Comparison of ENCODE assay signal across 16 mouse cellular contexts in genomic region chr5:108581361-108581891, GRCm38 (mm10). TPM values are rescaled to one million over a fixed set of nuclear protein-coding genes. Genes with fewer than 3 reads are reported as not detected.
A peak's percentile ranks its signal among the peaks of the same experiment; 100 is the strongest.
DNase-seq lines count a peak whose midpoint lies in the region; ATAC-seq and TF ChIP-seq lines count a peak whose summit lies in the region.
"Had no signal": no experiment of that assay in that cellular context is flagged by ENCODE, and none has a peak within 500 bp of the region (broad histone marks: within the 10 kb centered on the region; RNA-seq: fewer than 3 reads in every experiment).

No protein-coding gene starts in this region.

- peaks cover 89% of the 10 kb centered on the region for H3K36me3 ChIP-seq in hindbrain, embryonic 13.5 days
- peaks cover 82% of the 10 kb centered on the region for H3K36me3 ChIP-seq in hindbrain, embryonic 12.5 days
- peaks cover 97% of the 10 kb centered on the region for H3K36me3 ChIP-seq in liver, embryonic 12.5 days

- no peaks in the 10 kb centered on the region for H3K9me3 ChIP-seq in hindbrain, embryonic 13.5 days
- H3K9me3 ChIP-seq in hindbrain, embryonic 12.5 days (replicated peaks) = no peaks in the 10 kb centered on the region
- H3K9me3 ChIP-seq in liver, embryonic 12.5 days (replicated peaks) = no peaks in the 10 kb centered on the region
- H3K9me3 ChIP-seq: limb, embryonic 13.5 days; lung, embryonic 15.5 days; neural tube, embryonic 12.5 days had no signal

- H3K27me3 ChIP-seq in hindbrain, embryonic 13.5 days = no peaks in the 10 kb centered on the region
- H3K27me3 ChIP-seq in hindbrain, embryonic 12.5 days = no peaks in the 10 kb centered on the region
- no peaks in the 10 kb centered on the region for H3K27me3 ChIP-seq in liver, embryonic 12.5 days (replicated peaks)
- H3K27me3 ChIP-seq: limb, embryonic 13.5 days; lung, embryonic 15.5 days; neural tube, embryonic 12.5 days had no signal

- 0 out of 2 replicates have a peak overlapping the region, but pooled peaks have one; percentile 35 for H3K27ac ChIP-seq in hindbrain, embryonic 13.5 days
- no peak overlapping the region for H3K27ac ChIP-seq in hindbrain, embryonic 12.5 days
- no peak overlapping the region for H3K27ac ChIP-seq in liver, embryonic 12.5 days
- H3K27ac ChIP-seq in gastrocnemius, adult 2 months = no peak overlapping the region
- H3K27ac ChIP-seq: limb, embryonic 13.5 days; lung, embryonic 15.5 days; neural tube, embryonic 12.5 days had no signal

- no peak overlapping the region for H3K4me2 ChIP-seq in hindbrain, embryonic 13.5 days
- no peak overlapping the region for H3K4me2 ChIP-seq in hindbrain, embryonic 12.5 days (replicated peaks)
- no peak overlapping the region for H3K4me2 ChIP-seq in liver, embryonic 12.5 days
- H3K4me2 ChIP-seq: limb, embryonic 13.5 days; lung, embryonic 15.5 days; neural tube, embryonic 12.5 days had no signal

- WGBS in hindbrain, embryonic 13.5 days = 91% methylated on average over 3 of the region's 3 CpGs
- WGBS in hindbrain, embryonic 12.5 days = 80% methylated on average over 3 of the region's 3 CpGs
- WGBS in liver, embryonic 12.5 days (ENCODE audit: insufficient replicate concordance) = 88% methylated on average over 3 of the region's 3 CpGs
- 94% methylated on average over 3 of the region's 3 CpGs for WGBS in lung, adult 2 months

- DNase-seq in cerebellum, adult 11-12 months = peak; percentile 81
- peak; percentile 49 to 84 for DNase-seq in frontal cortex, postnatal 36 days (ENCODE audit: low spot score in 2 of 2)
- peak; percentile 37 to 67 for DNase-seq in left cerebral cortex, postnatal 14 days (ENCODE audit: low spot score in 2 of 2)
- DNase-seq in lung, adult 2 months = no peak
- no peak for DNase-seq in gastrocnemius, adult 2 months
- DNase-seq: gastrocnemius, postnatal 25 days; kidney, adult 8-10 months; thymus, postnatal 14 days had no signal

- H3K9ac ChIP-seq in hindbrain, embryonic 13.5 days = no peak overlapping the region
- no peak overlapping the region for H3K9ac ChIP-seq in hindbrain, embryonic 12.5 days
- no peak overlapping the region for H3K9ac ChIP-seq in liver, embryonic 12.5 days
- H3K9ac ChIP-seq: limb, embryonic 13.5 days; lung, embryonic 15.5 days; neural tube, embryonic 12.5 days had no signal

- intact Hi-C loops in left cerebral cortex, postnatal 14 days (cut with DNase I) = no loop called here
- intact Hi-C loops in gastrocnemius, adult 2 months (cut with DNase I) = no loop called here

- ATAC-seq in hindbrain, embryonic 13.5 days (ENCODE audit: low FRiP score) = no peak
- no peak for ATAC-seq in hindbrain, embryonic 12.5 days (ENCODE audit: low FRiP score)
- no peak for ATAC-seq in liver, embryonic 12.5 days

- no peak for TF ChIP-seq CTCF in lung, adult 2 months (IDR thresholded peaks at IDR 0.05; ENCODE audit: insufficient read depth, low read length)
- TF ChIP-seq CTCF in gastrocnemius, adult 2 months (IDR thresholded peaks at IDR 0.05) = no peak

- H3K4me1 ChIP-seq in hindbrain, embryonic 13.5 days (replicated peaks) = no peaks in the 10 kb centered on the region
- H3K4me1 ChIP-seq in hindbrain, embryonic 12.5 days = no peaks in the 10 kb centered on the region
- H3K4me1 ChIP-seq in liver, embryonic 12.5 days = no peaks in the 10 kb centered on the region
- no peaks in the 10 kb centered on the region for H3K4me1 ChIP-seq in lung, adult 2 months (ENCODE audit: control insufficient read depth, insufficient read depth, low read length)
- H3K4me1 ChIP-seq: limb, embryonic 13.5 days; lung, embryonic 15.5 days; neural tube, embryonic 12.5 days had no signal

- no peak overlapping the region for H3K4me3 ChIP-seq in hindbrain, embryonic 13.5 days
- no peak overlapping the region for H3K4me3 ChIP-seq in hindbrain, embryonic 12.5 days
- H3K4me3 ChIP-seq in liver, embryonic 12.5 days = no peak overlapping the region
- no peak overlapping the region for H3K4me3 ChIP-seq in lung, adult 2 months (replicated peaks; ENCODE audit: extremely low read depth, low read depth, low read length)
- H3K4me3 ChIP-seq in gastrocnemius, adult 2 months = no peak overlapping the region
- H3K4me3 ChIP-seq: limb, embryonic 13.5 days; lung, embryonic 15.5 days; neural tube, embryonic 12.5 days had no signal

- TF ChIP-seq POLR2A in lung, adult 2 months (IDR thresholded peaks at IDR 0.05; ENCODE audit: borderline replicate concordance, extremely low read depth, low read depth, low read length) = no peak

RNA-seq across cellular contexts. Expression of gene Cplx1, which starts 31.6 kb away (rescaled TPM):
- 82.5 and 85.1 TPM in 2 replicates for polyA plus RNA-seq in hindbrain, embryonic 13.5 days (2015; fragmentation: Nextera tagmentation; extraction: Ambion mirVana)
- 23.7 and 24.9 TPM in 2 replicates for polyA plus RNA-seq in hindbrain, embryonic 12.5 days (2016; fragmentation: Nextera tagmentation; extraction: Ambion mirVana)
- 100 to 1,000 TPM; 527 to 537 TPM for total RNA-seq in left cerebral cortex, postnatal 14 days (2021)
- polyA plus RNA-seq in liver, embryonic 12.5 days (2016; fragmentation: Nextera tagmentation; extraction: Ambion mirVana) = 0.07 TPM in 1 of 2 replicates, not detected in the other
- polyA plus RNA-seq in lung, adult 2 months (2012; rRNA removed) = 0.05 and 0.19 TPM in 2 replicates
- total RNA-seq in gastrocnemius, adult 2 months (2021) = not detected
- total RNA-seq: gastrocnemius, postnatal 25 days; heart, postnatal 25 days had no signal
- polyA plus RNA-seq: C2C12 had no signal

RNA-seq across cellular contexts. Expression of gene Gak, which starts 48.1 kb away (rescaled TPM):
- polyA plus RNA-seq in hindbrain, embryonic 13.5 days (2015; fragmentation: Nextera tagmentation; extraction: Ambion mirVana) = 48.8 and 49.1 TPM in 2 replicates
- 54.3 and 63.2 TPM in 2 replicates for polyA plus RNA-seq in hindbrain, embryonic 12.5 days (2016; fragmentation: Nextera tagmentation; extraction: Ambion mirVana)
- total RNA-seq in left cerebral cortex, postnatal 14 days (2021) = 10 to 100 TPM; 87.3 to 90.5 TPM
- 42.1 and 42.8 TPM in 2 replicates for polyA plus RNA-seq in liver, embryonic 12.5 days (2016; fragmentation: Nextera tagmentation; extraction: Ambion mirVana)
- polyA plus RNA-seq in lung, adult 2 months (2012; rRNA removed) = 78.8 and 87.5 TPM in 2 replicates
- total RNA-seq in gastrocnemius, adult 2 months (2021) = 10 to 100 TPM; 14.2 to 14.3 TPM

RNA-seq across cellular contexts. Expression of gene Tmem175, which starts 48.1 kb away (rescaled TPM):
- 23.9 and 26.4 TPM in 2 replicates for polyA plus RNA-seq in hindbrain, embryonic 13.5 days (2015; fragmentation: Nextera tagmentation; extraction: Ambion mirVana)
- polyA plus RNA-seq in hindbrain, embryonic 12.5 days (2016; fragmentation: Nextera tagmentation; extraction: Ambion mirVana) = 21.6 and 22.3 TPM in 2 replicates
- 10 to 100 TPM; 38.3 to 44.2 TPM for total RNA-seq in left cerebral cortex, postnatal 14 days (2021)
- polyA plus RNA-seq in liver, embryonic 12.5 days (2016; fragmentation: Nextera tagmentation; extraction: Ambion mirVana) = 16.1 and 17.8 TPM in 2 replicates
- 32.0 and 50.5 TPM in 2 replicates for polyA plus RNA-seq in lung, adult 2 months (2012; rRNA removed)
- 1 to 10 TPM; 7.8 to 8.0 TPM for total RNA-seq in gastrocnemius, adult 2 months (2021)

Comparison
In these comparisons a context has a peak if more than half of its experiments do, and no peak if none do; other contexts are left out.
1. DNase-seq: peak in cerebellum, adult 11-12 months (single experiment), frontal cortex, postnatal 36 days (2 of 2) and left cerebral cortex, postnatal 14 days (2 of 2); none in lung, adult 2 months (single experiment) and gastrocnemius, adult 2 months (single experiment).
2. RNA of gene Cplx1, which starts 31.6 kb away (polyA plus RNA-seq): 82.5 to 85.1 TPM in hindbrain, embryonic 13.5 days and 23.7 to 24.9 TPM in hindbrain, embryonic 12.5 days; 0.05 to 0.19 TPM in lung, adult 2 months and 0.07 TPM in liver, embryonic 12.5 days; every median in the first group is over 10 times any median in the second.